Mouse (Mus musculus): ENCODE measurements at regions not wholly inside any gene's neighbourhood (a gene's known extent, or its start where the extent isn't known, plus 50 kb on each side); places are given as distances from the start of the nearest gene placed in this dataset.

- Histone ChIP-seq H3K27ac (no peak overlapping the region), H3K9me3 (no peaks in the 10 kb centered on the region), H3K4me1 (replicated peaks) (peaks cover 6% of the 10 kb centered on the region; the same call in 1 of the 2 replicates), H3K36me3 (no peaks in the 10 kb centered on the region), H3K4me3 (no peak overlapping the region), H3K27me3 (ENCODE audit: insufficient read depth, poor library complexity, severe bottlenecking) (no peaks in the 10 kb centered on the region)
- DNase-seq (ENCODE audit: low spot score) = no peak
- WGBS = 75% methylated on average over 4 of the region's 4 CpGs
Observed at GRCm38 (mm10) chr14:87300838-87301237, 115.6 kb upstream of the Tdrd3 start.

GRCm38 (mm10) chr14:87301564-87301963 lies 114.9 kb upstream of the Tdrd3 start:
- H3K4me3 ChIP-seq = no peak overlapping the region
- WGBS = 78% methylated on average over 5 of the region's 5 CpGs
- no peak for DNase-seq (ENCODE audit: low spot score)
- H3K27me3 ChIP-seq (ENCODE audit: insufficient read depth, poor library complexity, severe bottlenecking) = no peaks in the 10 kb centered on the region
- H3K27ac ChIP-seq = no peak overlapping the region
- H3K36me3 ChIP-seq = no peaks in the 10 kb centered on the region
- no peaks in the 10 kb centered on the region for H3K9me3 ChIP-seq
- peaks cover 6% of the 10 kb centered on the region; the same call in 1 of the 2 replicates for H3K4me1 ChIP-seq (replicated peaks)

- H3K27me3 ChIP-seq (ENCODE audit: insufficient read depth, poor library complexity, severe bottlenecking) = no peaks in the 10 kb centered on the region
- H3K4me1 ChIP-seq (replicated peaks) = no peaks in the 10 kb centered on the region; the same call in 1 of the 2 replicates
- DNase-seq (ENCODE audit: low spot score) = no peak
- H3K9me3 ChIP-seq = no peaks in the 10 kb centered on the region
- no peak overlapping the region for H3K4me3 ChIP-seq
- WGBS = 89% methylated on average over 2 of the region's 2 CpGs
- H3K27ac ChIP-seq = no peak overlapping the region
- H3K36me3 ChIP-seq = no peaks in the 10 kb centered on the region
Observed at GRCm38 (mm10) chr14:87305481-87305880, 111.0 kb upstream of the Tdrd3 start.

- no peaks in the 10 kb centered on the region; the same call in 1 of the 2 replicates for H3K4me1 ChIP-seq (replicated peaks)
- no peak for DNase-seq (ENCODE audit: low spot score)
- H3K36me3 ChIP-seq = no peaks in the 10 kb centered on the region
- H3K9me3 ChIP-seq = no peaks in the 10 kb centered on the region
- 73% methylated on average over 7 of the region's 7 CpGs for WGBS
- no peak overlapping the region for H3K27ac ChIP-seq
- no peak overlapping the region for H3K4me3 ChIP-seq
- H3K27me3 ChIP-seq (ENCODE audit: insufficient read depth, poor library complexity, severe bottlenecking) = no peaks in the 10 kb centered on the region
Observed at GRCm38 (mm10) chr14:87306011-87306410, 110.4 kb upstream of the Tdrd3 start.

GRCm38 (mm10) chr14:87308016-87308415 lies 108.4 kb upstream of the Tdrd3 start:
- no peaks in the 10 kb centered on the region for H3K9me3 ChIP-seq
- no peaks in the 10 kb centered on the region for H3K27me3 ChIP-seq (ENCODE audit: insufficient read depth, poor library complexity, severe bottlenecking)
- H3K4me3 ChIP-seq = no peak overlapping the region
- no peak overlapping the region for H3K27ac ChIP-seq
- H3K4me1 ChIP-seq (replicated peaks) = no peaks in the 10 kb centered on the region; the same call in 1 of the 2 replicates
- peak; percentile 11 for DNase-seq (ENCODE audit: low spot score)
- no peaks in the 10 kb centered on the region for H3K36me3 ChIP-seq
- WGBS = 54% methylated on average over 7 of the region's 7 CpGs

DNA sequence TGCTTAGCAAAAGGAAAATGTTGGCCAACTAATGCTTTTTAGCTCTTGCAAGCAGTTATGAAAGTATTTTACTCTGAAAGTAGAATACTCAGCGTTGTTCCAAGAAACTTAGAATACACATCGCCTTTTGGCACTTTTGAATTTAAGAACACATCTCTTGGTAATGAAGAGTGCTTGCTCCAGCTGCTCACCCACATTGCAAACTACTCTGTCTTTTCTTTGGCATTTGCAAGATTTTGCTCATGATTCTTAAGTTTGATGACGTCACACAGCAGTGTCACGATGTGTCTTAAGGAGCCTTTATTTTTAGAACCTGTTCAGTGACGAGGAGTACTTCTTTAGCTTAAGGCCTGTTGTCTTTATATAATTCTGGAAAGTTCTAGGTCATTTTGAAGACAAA lies 104.1 kb upstream of the Tdrd3 start:
- WGBS = 96% methylated on average over 5 of the region's 5 CpGs

DNA sequence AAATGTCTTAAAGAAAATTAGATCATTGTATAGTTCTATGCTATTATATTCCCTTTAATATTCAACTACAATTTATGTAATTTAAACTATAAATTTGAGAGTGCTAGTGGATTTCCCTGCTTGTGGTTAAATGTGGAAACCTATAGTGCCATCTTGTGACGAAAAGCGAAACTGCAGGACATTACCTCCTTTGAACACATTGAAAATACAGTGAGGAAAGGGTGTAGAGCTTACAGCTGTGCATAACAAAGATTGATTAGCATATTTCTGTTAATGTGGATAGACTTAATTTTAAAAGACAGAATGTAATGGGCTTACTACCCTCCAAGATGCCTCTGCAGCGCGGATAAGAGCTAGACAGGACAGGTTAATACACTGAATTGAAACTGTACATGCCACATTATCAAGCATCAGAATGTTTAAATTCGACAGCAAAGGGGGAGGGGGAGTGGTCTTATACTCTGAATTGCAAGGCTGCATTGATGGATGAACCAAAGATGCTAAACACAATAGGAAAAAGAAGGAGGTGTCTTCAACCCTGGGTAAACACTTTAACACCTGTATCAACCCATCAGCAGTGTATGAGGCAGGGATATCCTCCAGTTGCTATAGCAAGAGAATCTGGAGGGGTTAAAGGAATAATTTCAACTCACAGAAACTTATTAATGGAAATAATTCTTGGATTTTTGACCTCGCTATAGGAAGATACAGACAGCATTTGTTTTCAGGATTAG lies 101.3 kb upstream of the Tdrd3 start:
- H3K9me3 ChIP-seq = no peaks in the 10 kb centered on the region
- 32% methylated on average over 6 of the region's 6 CpGs for WGBS
- peak; percentile 49 for DNase-seq (ENCODE audit: low spot score)
- no peak overlapping the region for H3K27ac ChIP-seq
- H3K4me1 ChIP-seq (replicated peaks) = no peaks in the 10 kb centered on the region
- no peaks in the 10 kb centered on the region for H3K36me3 ChIP-seq
- H3K27me3 ChIP-seq (ENCODE audit: insufficient read depth, poor library complexity, severe bottlenecking) = no peaks in the 10 kb centered on the region
- H3K4me3 ChIP-seq = no peak overlapping the region

More for the DNA sequence above, 104.1 kb upstream of the Tdrd3 start:
- Histone ChIP-seq H3K36me3 (no peaks in the 10 kb centered on the region), H3K27ac (no peak overlapping the region), H3K4me3 (no peak overlapping the region), H3K9me3 (no peaks in the 10 kb centered on the region), H3K27me3 (ENCODE audit: insufficient read depth, poor library complexity, severe bottlenecking) (no peaks in the 10 kb centered on the region), H3K4me1 (replicated peaks) (no peaks in the 10 kb centered on the region; the same call in 1 of the 2 replicates)
- DNase-seq (ENCODE audit: low spot score) = no peak

DNA sequence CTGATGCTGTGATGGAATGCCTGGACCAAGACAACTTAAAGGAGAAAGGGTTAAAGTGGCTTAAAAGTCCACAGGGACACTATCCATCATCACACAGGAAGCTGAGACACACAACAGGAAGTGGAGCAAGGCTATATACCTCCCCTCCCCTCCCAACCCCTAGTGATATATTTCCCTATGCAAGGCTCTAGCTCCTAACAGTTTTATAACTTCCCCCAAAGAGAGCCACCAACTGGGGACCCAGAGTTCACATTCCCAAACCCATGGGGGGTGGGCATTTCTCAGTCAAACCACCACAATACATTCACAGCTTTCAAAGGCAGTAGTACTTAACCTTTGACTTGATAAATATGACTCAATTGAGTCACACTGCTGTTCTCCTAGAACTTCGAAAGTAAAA lies 88.6 kb upstream of the Tdrd3 start:
- no peaks in the 10 kb centered on the region for H3K27me3 ChIP-seq (ENCODE audit: insufficient read depth, poor library complexity, severe bottlenecking)
- no peaks in the 10 kb centered on the region for H3K36me3 ChIP-seq
- WGBS = 40% methylated on average over 1 of the region's 1 CpGs
- no peaks in the 10 kb centered on the region for H3K9me3 ChIP-seq
- no peak overlapping the region for H3K27ac ChIP-seq
- no peak for DNase-seq (ENCODE audit: low spot score)
- H3K4me1 ChIP-seq (replicated peaks) = no peaks in the 10 kb centered on the region; the same call in 1 of the 2 replicates
- H3K4me3 ChIP-seq = no peak overlapping the region

GRCm38 (mm10) chr14:87337950-87338526 lies 78.4 kb upstream of the Tdrd3 start:
- no peak for DNase-seq (ENCODE audit: low spot score)
- H3K27ac ChIP-seq = no peak overlapping the region
- no peak overlapping the region for H3K4me3 ChIP-seq
- no peaks in the 10 kb centered on the region for H3K9me3 ChIP-seq
- 86% methylated on average over 8 of the region's 8 CpGs for WGBS
- no peaks in the 10 kb centered on the region for H3K4me1 ChIP-seq (replicated peaks)
- H3K36me3 ChIP-seq = no peaks in the 10 kb centered on the region
- H3K27me3 ChIP-seq (ENCODE audit: insufficient read depth, poor library complexity, severe bottlenecking) = no peaks in the 10 kb centered on the region

- no peak for DNase-seq (ENCODE audit: low spot score)
- Histone ChIP-seq H3K9me3 (no peaks in the 10 kb centered on the region), H3K4me1 (replicated peaks) (no peaks in the 10 kb centered on the region), H3K27ac (no peak overlapping the region), H3K4me3 (no peak overlapping the region), H3K36me3 (no peaks in the 10 kb centered on the region), H3K27me3 (ENCODE audit: insufficient read depth, poor library complexity, severe bottlenecking) (no peaks in the 10 kb centered on the region)
- WGBS = 90% methylated on average over 1 of the region's 1 CpGs
Observed at GRCm38 (mm10) chr14:87344540-87344939, 71.9 kb upstream of the Tdrd3 start.

DNA sequence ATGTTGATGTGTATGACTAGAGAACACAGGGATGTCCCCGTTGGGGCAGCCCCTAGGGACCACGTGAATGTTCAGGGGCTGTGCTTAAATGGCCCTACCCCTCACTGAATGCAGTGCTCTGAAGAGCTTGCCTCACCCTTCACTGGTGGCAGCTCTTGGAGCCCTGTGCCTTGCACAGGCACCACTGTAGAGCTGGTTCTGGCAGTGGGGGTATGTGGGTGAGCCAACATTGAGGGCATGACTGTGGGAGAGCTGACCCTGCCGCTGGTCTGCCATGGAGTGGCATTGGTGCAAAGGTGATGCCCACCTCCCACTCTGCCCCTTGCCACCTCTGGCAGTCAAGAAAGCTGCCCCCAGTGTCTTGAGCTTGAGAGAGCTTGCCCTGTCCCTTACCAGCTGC lies 69.6 kb upstream of the Tdrd3 start:
- 89% methylated on average over 3 of the region's 3 CpGs for WGBS
- Histone ChIP-seq H3K27ac (no peak overlapping the region), H3K4me3 (no peak overlapping the region), H3K4me1 (replicated peaks) (no peaks in the 10 kb centered on the region), H3K9me3 (no peaks in the 10 kb centered on the region), H3K27me3 (ENCODE audit: insufficient read depth, poor library complexity, severe bottlenecking) (no peaks in the 10 kb centered on the region), H3K36me3 (no peaks in the 10 kb centered on the region)
- no peak for DNase-seq (ENCODE audit: low spot score)

GRCm38 (mm10) chr14:87348825-87349224 lies 67.6 kb upstream of the Tdrd3 start:
- WGBS = 72% methylated on average over 3 of the region's 3 CpGs
- DNase-seq (ENCODE audit: low spot score) = no peak

GRCm38 (mm10) chr14:87365793-87366192 lies 50.6 kb upstream of the Tdrd3 start:
- no peaks in the 10 kb centered on the region for H3K36me3 ChIP-seq
- 89% methylated on average over 2 of the region's 2 CpGs for WGBS
- DNase-seq (ENCODE audit: low spot score) = no peak

More at GRCm38 (mm10) chr14:87348825-87349224, 67.6 kb upstream of the Tdrd3 start:
- H3K27me3 ChIP-seq (ENCODE audit: insufficient read depth, poor library complexity, severe bottlenecking) = no peaks in the 10 kb centered on the region
- H3K9me3 ChIP-seq = no peaks in the 10 kb centered on the region
- no peak overlapping the region for H3K4me3 ChIP-seq
- H3K4me1 ChIP-seq (replicated peaks) = no peaks in the 10 kb centered on the region
- no peak overlapping the region for H3K27ac ChIP-seq
- no peaks in the 10 kb centered on the region for H3K36me3 ChIP-seq

More at GRCm38 (mm10) chr14:87365793-87366192, 50.6 kb upstream of the Tdrd3 start:
- H3K4me3 ChIP-seq = no peak overlapping the region
- no peak overlapping the region for H3K27ac ChIP-seq
- no peaks in the 10 kb centered on the region for H3K4me1 ChIP-seq (replicated peaks)
- H3K27me3 ChIP-seq (ENCODE audit: insufficient read depth, poor library complexity, severe bottlenecking) = no peaks in the 10 kb centered on the region
- H3K9me3 ChIP-seq = no peaks in the 10 kb centered on the region
